Mouse (Mus musculus) midbrain, embryonic 12.5 days (tissue): Measurements from ENCODE around the gene Sptbn1. TPM values are rescaled to one million over a fixed set of nuclear protein-coding genes. Genes with fewer than 3 reads are reported as not detected.

Experiments used
- ATAC-seq: fragments of 200-750 bp; cut with Nextera tagmentation; 2 replicates; pipeline ENCODE4 v1.8.0; 2017; ENCODE audit warnings: low read depth, moderate TSS enrichment, moderate library complexity; ENCODE audit not compliant: low FRiP score
- H3K27ac ChIP-seq: fragments of 300-500 bp; sonication (generic); replicated peaks from 2 replicates; pipeline ENCODE4 v1.5.1; 2016; ENCODE audit warnings: mild to moderate bottlenecking
- H3K27me3 ChIP-seq: fragments of 300-500 bp; sonication (generic); 2 replicates; pipeline ENCODE4 v1.6.1; 2016; ENCODE audit warnings: mild to moderate bottlenecking
- H3K36me3 ChIP-seq: fragments of 300-500 bp; sonication (generic); 2 replicates; pipeline ENCODE4 v1.6.1; 2016
- H3K4me1 ChIP-seq: fragments of 300-500 bp; sonication (generic); 2 replicates; pipeline ENCODE4 v1.6.1; 2016
- H3K4me2 ChIP-seq: fragments of 300-500 bp; sonication (generic); replicated peaks from 2 replicates; pipeline ENCODE4 v1.6.1; 2016; ENCODE audit warnings: mild to moderate bottlenecking, moderate library complexity
- H3K4me3 ChIP-seq: fragments of 300-500 bp; sonication (generic); 2 replicates; pipeline ENCODE4 v1.5.1; 2016; ENCODE audit warnings: mild to moderate bottlenecking
- H3K9ac ChIP-seq: fragments of 300-500 bp; sonication (generic); replicated peaks from 2 replicates; pipeline ENCODE4 v1.6.1; 2016; ENCODE audit warnings: mild to moderate bottlenecking, moderate library complexity
- H3K9me3 ChIP-seq: fragments of 300-500 bp; sonication (generic); 2 replicates; pipeline ENCODE4 v1.6.1; 2016; ENCODE audit warnings: mild to moderate bottlenecking
- WGBS: fragments of 180-500 bp; shearing (Covaris S2); methylation state at CpG from one replicate; pipeline ENCODE4 v1.1.7; 2016; 5-methylcytosine and 5-hydroxymethylcytosine counted together
- polyA plus RNA-seq: library from polyadenylated mRNA; unstranded; fragments of >200 nt; fragmentation: Nextera tagmentation; extraction: Ambion mirVana; gene quantifications from 2 replicates; pipeline ENCODE4 v1.2.1, GENCODE M21; 2016

Sptbn1 gene
- polyA plus RNA-seq, 1 experiment from 2014 or later, result 108 TPM

- WGBS, result 92% methylated on average over 6 of the region's 6 CpGs
- Histone ChIP-seq H3K36me3 (peaks cover 86% of the 10 kb centered on the region), H3K4me3 (no peak overlapping the region), H3K27ac (no peak overlapping the region), H3K9ac (no peak overlapping the region), H3K9me3 (no peaks in the 10 kb centered on the region), H3K4me2 (no peak overlapping the region), H3K27me3 (no peaks in the 10 kb centered on the region), H3K4me1 (no peaks in the 10 kb centered on the region)
- no peak for ATAC-seq
Observed at GRCm38 (mm10) chr11:30132581-30132980, 135.4 kb downstream of the Sptbn1 start.

DNA sequence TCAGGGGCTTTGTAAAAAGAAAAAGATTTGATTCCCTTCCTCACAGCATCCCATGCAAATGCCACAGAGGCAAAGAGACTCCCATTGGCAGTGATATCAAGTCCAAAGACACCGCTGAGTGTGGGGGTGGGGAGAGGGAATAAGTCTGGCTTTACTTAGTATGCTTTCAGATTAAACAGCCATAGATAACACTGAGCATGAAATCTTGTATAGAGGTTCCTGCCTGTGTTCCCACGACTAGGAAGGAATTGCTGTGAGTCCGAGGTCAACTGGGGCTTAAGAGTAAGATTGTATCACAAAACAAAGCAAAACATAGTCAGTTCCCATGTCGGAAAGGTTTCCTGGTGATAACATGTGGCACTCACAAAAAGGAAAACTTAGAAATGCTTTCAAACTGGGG, 136.3 kb downstream of the Sptbn1 start:
- H3K9me3 ChIP-seq, result no peaks in the 10 kb centered on the region
- H3K4me3 ChIP-seq, result no peak overlapping the region
- H3K9ac ChIP-seq, result no peak overlapping the region
- no peak overlapping the region for H3K27ac ChIP-seq
- 76% methylated on average over 4 of the region's 4 CpGs for WGBS
- no peaks in the 10 kb centered on the region for H3K27me3 ChIP-seq
- no peaks in the 10 kb centered on the region for H3K4me1 ChIP-seq
- no peak overlapping the region for H3K4me2 ChIP-seq
- no peak for ATAC-seq
- peaks cover 84% of the 10 kb centered on the region for H3K36me3 ChIP-seq

DNA sequence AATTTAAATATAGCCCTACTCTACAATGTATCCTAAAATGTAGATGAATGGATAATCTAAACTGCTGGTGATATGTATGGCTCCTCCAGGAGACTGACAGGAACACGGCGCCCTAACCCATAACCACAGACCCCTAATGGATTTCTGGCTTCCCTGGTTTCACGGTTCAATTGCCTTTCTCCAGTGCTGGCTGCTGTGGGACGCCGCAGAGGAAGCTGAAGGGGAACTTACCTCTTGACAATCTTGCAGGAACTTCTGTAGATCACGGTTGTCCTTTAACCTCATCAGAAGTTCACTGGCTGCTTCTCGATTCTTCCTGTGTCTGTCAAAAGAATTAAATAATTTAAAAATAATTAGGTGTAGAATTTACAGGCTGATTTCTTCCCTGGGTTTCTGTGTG, 138.6 kb downstream of the Sptbn1 start:
- Histone ChIP-seq H3K9ac (no peak overlapping the region), H3K4me2 (no peak overlapping the region), H3K9me3 (no peaks in the 10 kb centered on the region), H3K27me3 (no peaks in the 10 kb centered on the region), H3K36me3 (peaks cover 80% of the 10 kb centered on the region), H3K4me3 (no peak overlapping the region), H3K4me1 (no peaks in the 10 kb centered on the region), H3K27ac (no peak overlapping the region)
- no peak for ATAC-seq
- WGBS, result 96% methylated on average over 7 of the region's 7 CpGs

- Histone ChIP-seq H3K4me2 (no peak overlapping the region), H3K9ac (no peak overlapping the region), H3K27ac (no peak overlapping the region), H3K27me3 (no peaks in the 10 kb centered on the region), H3K36me3 (peaks cover 81% of the 10 kb centered on the region), H3K4me3 (no peak overlapping the region), H3K9me3 (no peaks in the 10 kb centered on the region), H3K4me1 (no peaks in the 10 kb centered on the region)
- WGBS, result 97% methylated on average over 1 of the region's 1 CpGs
- no peak for ATAC-seq
Observed at GRCm38 (mm10) chr11:30126840-30127239, 141.1 kb downstream of the Sptbn1 start.

DNA sequence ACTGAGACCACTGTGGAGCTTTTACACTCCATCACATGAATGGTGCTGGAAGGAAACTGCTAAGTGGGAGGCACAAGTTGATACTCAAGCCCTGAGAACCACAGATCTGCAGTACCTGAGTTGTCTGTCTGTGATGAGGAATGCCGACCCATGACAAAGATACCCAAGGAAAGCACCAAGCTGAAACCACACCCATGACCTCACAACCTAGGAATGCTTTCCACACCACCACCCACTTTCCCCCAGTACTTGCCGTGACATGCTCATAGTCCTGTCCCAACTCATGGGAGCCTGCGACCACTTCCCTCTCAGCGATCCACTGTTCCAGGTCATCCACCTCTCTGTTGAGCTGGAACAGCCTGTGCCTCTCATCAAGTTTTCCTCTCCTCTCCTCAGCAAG, 149.9 kb downstream of the Sptbn1 start:
- H3K27ac ChIP-seq, result no peak overlapping the region
- no peak overlapping the region for H3K4me3 ChIP-seq
- H3K4me2 ChIP-seq, result no peak overlapping the region
- H3K4me1 ChIP-seq, result no peaks in the 10 kb centered on the region
- no peak for ATAC-seq
- H3K36me3 ChIP-seq, result peaks cover 92% of the 10 kb centered on the region
- H3K9me3 ChIP-seq, result no peaks in the 10 kb centered on the region
- 99% methylated on average over 4 of the region's 4 CpGs for WGBS
- H3K9ac ChIP-seq, result no peak overlapping the region
- H3K27me3 ChIP-seq, result no peaks in the 10 kb centered on the region

- no peak for ATAC-seq
Observed at GRCm38 (mm10) chr11:30113631-30114030, 154.3 kb downstream of the Sptbn1 start.

GRCm38 (mm10) chr11:30110634-30111033, 157.3 kb downstream of the Sptbn1 start:
- Histone ChIP-seq H3K4me1 (no peaks in the 10 kb centered on the region), H3K9me3 (no peaks in the 10 kb centered on the region), H3K27me3 (no peaks in the 10 kb centered on the region), H3K27ac (no peak overlapping the region), H3K9ac (no peak overlapping the region), H3K4me3 (no peak overlapping the region), H3K4me2 (no peak overlapping the region), H3K36me3 (peaks cover 69% of the 10 kb centered on the region)
- no peak for ATAC-seq
- WGBS, result 91% methylated on average over 7 of the region's 7 CpGs

More at GRCm38 (mm10) chr11:30113631-30114030, 154.3 kb downstream of the Sptbn1 start:
- Histone ChIP-seq H3K4me3 (no peak overlapping the region), H3K36me3 (peaks cover 80% of the 10 kb centered on the region), H3K4me2 (no peak overlapping the region), H3K27me3 (no peaks in the 10 kb centered on the region), H3K4me1 (no peaks in the 10 kb centered on the region), H3K9me3 (no peaks in the 10 kb centered on the region), H3K9ac (no peak overlapping the region), H3K27ac (no peak overlapping the region)
- 91% methylated on average over 2 of the region's 2 CpGs for WGBS

- H3K9me3 ChIP-seq, result no peaks in the 10 kb centered on the region
- no peak for ATAC-seq
- 91% methylated on average over 10 of the region's 10 CpGs for WGBS
Observed at GRCm38 (mm10) chr11:30104177-30104576, 163.8 kb downstream of the Sptbn1 start.

GRCm38 (mm10) chr11:30102594-30102993, 165.4 kb downstream of the Sptbn1 start:
- H3K27ac ChIP-seq, result no peak overlapping the region
- no peak for ATAC-seq
- 91% methylated on average over 2 of the region's 2 CpGs for WGBS

More at GRCm38 (mm10) chr11:30104177-30104576, 163.8 kb downstream of the Sptbn1 start:
- H3K4me3 ChIP-seq, result no peak overlapping the region
- no peaks in the 10 kb centered on the region for H3K27me3 ChIP-seq
- peaks cover 64% of the 10 kb centered on the region for H3K36me3 ChIP-seq
- no peak overlapping the region for H3K4me2 ChIP-seq
- H3K4me1 ChIP-seq, result no peaks in the 10 kb centered on the region
- H3K27ac ChIP-seq, result no peak overlapping the region
- no peak overlapping the region for H3K9ac ChIP-seq

DNA sequence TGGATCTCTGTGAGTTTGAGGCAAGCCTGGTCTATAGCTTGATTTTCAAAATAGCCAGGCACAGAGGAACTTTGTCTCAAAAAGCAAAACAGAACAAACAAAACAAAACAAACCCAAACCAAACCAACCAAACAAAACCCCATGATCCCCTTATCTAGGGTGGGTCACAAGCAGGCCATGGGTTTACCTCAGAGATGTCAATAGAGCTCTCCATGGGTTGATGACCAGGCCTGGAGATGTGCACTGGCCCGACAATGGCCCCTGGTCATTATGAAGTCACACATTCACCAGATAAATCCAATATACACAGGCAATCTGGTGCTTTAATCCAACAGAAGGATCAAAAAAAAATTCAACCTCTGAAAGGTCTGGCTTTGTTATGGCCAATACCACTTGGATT, 166.2 kb downstream of the Sptbn1 start:
- H3K9me3 ChIP-seq, result no peaks in the 10 kb centered on the region
- H3K4me1 ChIP-seq, result no peaks in the 10 kb centered on the region
- no peak overlapping the region for H3K4me2 ChIP-seq
- no peak overlapping the region for H3K27ac ChIP-seq
- H3K4me3 ChIP-seq, result no peak overlapping the region
- 92% methylated on average over 1 of the region's 1 CpGs for WGBS
- H3K36me3 ChIP-seq, result peaks cover 65% of the 10 kb centered on the region
- no peak overlapping the region for H3K9ac ChIP-seq
- H3K27me3 ChIP-seq, result no peaks in the 10 kb centered on the region
- ATAC-seq, result no peak

More at GRCm38 (mm10) chr11:30102594-30102993, 165.4 kb downstream of the Sptbn1 start:
- H3K9me3 ChIP-seq, result no peaks in the 10 kb centered on the region
- no peak overlapping the region for H3K4me2 ChIP-seq
- H3K9ac ChIP-seq, result no peak overlapping the region
- peaks cover 61% of the 10 kb centered on the region for H3K36me3 ChIP-seq
- H3K4me3 ChIP-seq, result no peak overlapping the region
- no peaks in the 10 kb centered on the region for H3K4me1 ChIP-seq
- no peaks in the 10 kb centered on the region for H3K27me3 ChIP-seq

DNA sequence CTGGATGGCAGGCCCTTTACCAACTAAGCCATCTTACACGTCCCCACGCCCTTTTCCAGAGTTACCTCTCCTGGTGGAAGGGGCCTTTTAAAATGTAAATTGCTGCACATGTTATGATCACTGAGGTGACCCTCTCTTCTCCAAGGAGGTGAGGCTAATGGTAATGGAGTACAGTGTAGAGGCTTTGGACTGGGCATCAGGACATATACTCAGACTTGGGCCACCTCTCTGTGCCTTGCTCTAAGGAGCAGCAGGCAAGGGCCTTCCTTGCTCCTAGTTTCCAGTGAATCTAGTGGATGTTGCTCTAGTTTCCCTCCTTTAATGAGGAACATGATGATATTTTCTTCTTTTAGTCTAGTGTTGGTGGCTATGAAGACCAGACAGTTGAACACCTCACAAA, 166.8 kb downstream of the Sptbn1 start:
- no peak overlapping the region for H3K4me2 ChIP-seq
- peaks cover 59% of the 10 kb centered on the region for H3K36me3 ChIP-seq
- WGBS, result 90% methylated on average over 2 of the region's 2 CpGs
- H3K4me1 ChIP-seq, result no peaks in the 10 kb centered on the region
- no peak overlapping the region for H3K4me3 ChIP-seq
- H3K27ac ChIP-seq, result no peak overlapping the region
- no peak overlapping the region for H3K9ac ChIP-seq
- no peaks in the 10 kb centered on the region for H3K27me3 ChIP-seq
- H3K9me3 ChIP-seq, result no peaks in the 10 kb centered on the region
- ATAC-seq, result no peak

DNA sequence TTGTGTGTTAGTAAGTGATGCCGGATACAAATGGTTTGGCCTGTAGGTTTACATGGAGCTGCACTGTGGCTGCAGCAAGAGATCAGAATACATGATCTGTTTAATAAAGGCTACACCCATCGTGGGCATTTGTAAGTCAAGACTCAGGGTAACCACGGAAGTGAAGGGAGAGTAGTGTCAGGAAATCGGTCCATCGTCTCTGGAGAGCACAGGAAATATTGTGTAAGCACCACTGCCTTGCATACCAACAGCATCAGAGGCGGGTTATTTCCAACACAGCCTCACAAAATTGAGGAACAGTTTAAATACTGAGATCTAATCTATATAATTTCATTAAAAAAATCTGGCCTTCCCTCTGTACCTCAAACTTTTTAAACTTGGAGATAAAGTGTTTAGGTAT, 168.1 kb downstream of the Sptbn1 start:
- Histone ChIP-seq H3K4me2 (no peak overlapping the region), H3K4me1 (no peaks in the 10 kb centered on the region), H3K4me3 (no peak overlapping the region), H3K27ac (no peak overlapping the region), H3K9me3 (no peaks in the 10 kb centered on the region), H3K27me3 (no peaks in the 10 kb centered on the region), H3K36me3 (peaks cover 56% of the 10 kb centered on the region), H3K9ac (no peak overlapping the region)
- 93% methylated on average over 6 of the region's 6 CpGs for WGBS
- ATAC-seq, result no peak

- Histone ChIP-seq H3K4me3 (no peak overlapping the region), H3K9me3 (no peaks in the 10 kb centered on the region), H3K4me2 (no peak overlapping the region), H3K27ac (no peak overlapping the region), H3K36me3 (peaks cover 21% of the 10 kb centered on the region), H3K9ac (no peak overlapping the region), H3K27me3 (no peaks in the 10 kb centered on the region), H3K4me1 (no peaks in the 10 kb centered on the region)
- no peak for ATAC-seq
- WGBS, result 86% methylated on average over 6 of the region's 6 CpGs
Observed at GRCm38 (mm10) chr11:30095212-30095773, 172.7 kb downstream of the Sptbn1 start.
